Comparison of ENCODE assay signal across 18 mouse cellular contexts in the genomic region with DNA sequence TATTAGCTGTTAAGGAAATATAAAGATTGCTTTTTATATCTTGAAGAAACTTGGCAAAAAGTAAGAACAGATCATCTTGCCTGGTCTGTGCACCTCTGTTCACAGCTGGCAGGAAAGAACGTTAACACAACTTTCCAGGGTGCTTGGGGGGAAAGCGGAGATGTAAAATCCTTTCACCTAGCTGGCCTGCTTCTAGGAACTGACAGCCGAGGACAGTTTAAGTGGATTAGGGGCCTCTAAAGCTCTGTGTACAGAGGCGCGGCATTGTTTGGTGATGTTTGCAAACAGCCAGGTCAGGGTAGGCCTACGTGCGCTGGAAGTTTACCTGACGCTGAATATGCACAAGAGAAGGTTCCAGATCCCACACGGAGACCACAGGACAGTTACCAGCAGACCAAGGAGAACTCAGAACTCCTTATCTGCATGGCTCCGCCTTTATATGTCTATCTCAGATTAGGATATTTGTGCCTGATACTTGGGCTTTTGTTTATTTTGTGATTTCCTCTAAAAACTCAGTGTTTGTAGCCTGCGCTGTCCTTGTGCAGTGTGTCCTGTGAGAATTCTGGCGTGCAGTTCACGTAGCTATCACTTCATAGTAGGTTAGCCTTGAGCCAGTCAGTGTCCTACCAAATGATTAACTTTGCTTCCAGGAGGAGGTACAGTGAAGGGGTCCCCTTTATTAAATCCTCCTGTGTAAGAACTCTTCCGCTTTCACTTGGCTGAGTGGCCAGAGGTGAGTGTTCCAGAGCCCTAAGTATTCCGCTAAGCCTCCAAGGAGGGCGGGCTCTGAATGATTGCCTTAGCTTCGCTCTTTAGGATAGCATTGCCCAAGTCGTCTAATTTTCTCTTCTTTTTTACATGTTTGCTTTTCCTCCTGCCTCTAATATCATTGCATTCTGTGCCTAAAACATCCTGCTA. TPM values are rescaled to one million over a fixed set of nuclear protein-coding genes. Genes with fewer than 3 reads are reported as not detected.
DNase-seq lines count a peak whose midpoint lies in the region; ATAC-seq and TF ChIP-seq lines count a peak whose summit lies in the region.
"Had no signal": no experiment of that assay in that cellular context is flagged by ENCODE, and none has a peak within 500 bp of the region (broad histone marks: within the 10 kb centered on the region; RNA-seq: fewer than 3 reads in every experiment).

No protein-coding gene starts in this region.

- no peak overlapping the region for H3K4me2 ChIP-seq in liver, embryonic 12.5 days
- H3K4me2 ChIP-seq in stomach, embryonic 16.5 days (ENCODE audit: low read depth, low read length), result no peak overlapping the region
- H3K4me2 ChIP-seq: embryonic facial prominence, embryonic 13.5 days; forebrain, embryonic 13.5 days; limb, embryonic 13.5 days had no signal

- TF ChIP-seq POLR2A in lung, adult 2 months (IDR thresholded peaks at IDR 0.05; ENCODE audit: borderline replicate concordance, extremely low read depth, low read depth, low read length), result no peak

- H3K27ac ChIP-seq in liver, embryonic 12.5 days, result 0 out of 2 replicates have a peak overlapping the region, but pooled peaks have one; percentile 3
- H3K27ac ChIP-seq in stomach, embryonic 16.5 days (ENCODE audit: low read length), result peak overlapping the region; percentile 37; the same call in 1 of the 2 replicates
- H3K27ac ChIP-seq in left cerebral cortex, adult 2 months, result no peak overlapping the region
- H3K27ac ChIP-seq: embryonic facial prominence, embryonic 13.5 days; forebrain, embryonic 13.5 days; heart, embryonic 10.5 days; layer of hippocampus, adult 2 months; limb, embryonic 13.5 days had no signal

- peak; percentile 35 for DNase-seq in adrenal gland, adult 2 months
- no peak for DNase-seq in adrenal gland, postnatal 4 days (ENCODE audit: low spot score in 2 of 2)
- peak; percentile 21 for DNase-seq in lung, adult 2 months
- DNase-seq in lung, postnatal 10 days, result no peak
- no peak for DNase-seq in adrenal gland, postnatal 14 days
- no peak for DNase-seq in left cerebral cortex, adult 2 months (ENCODE audit: extremely low spot score in 1 of 2, low spot score in 2 of 2)
- DNase-seq: cerebellum, postnatal 36 days; right cerebral cortex, postnatal 25 days; thymus, postnatal 14 days had no signal

- intact Hi-C loops in left cerebral cortex, adult 2 months (cut with DNase I), result no loop called here

- no peaks in the 10 kb centered on the region for H3K27me3 ChIP-seq in liver, embryonic 12.5 days (replicated peaks)
- no peaks in the 10 kb centered on the region for H3K27me3 ChIP-seq in stomach, embryonic 16.5 days (ENCODE audit: control insufficient read depth, insufficient read depth, low read length)
- H3K27me3 ChIP-seq: CH12.LX; embryonic facial prominence, embryonic 13.5 days; forebrain, embryonic 13.5 days; limb, embryonic 13.5 days had no signal

- H3K9me3 ChIP-seq in liver, embryonic 12.5 days (replicated peaks), result peaks cover 9% of the 10 kb centered on the region; the same call in 1 of the 2 replicates
- H3K9me3 ChIP-seq in stomach, embryonic 16.5 days (replicated peaks; ENCODE audit: control insufficient read depth, low read length), result no peaks in the 10 kb centered on the region
- H3K9me3 ChIP-seq: embryonic facial prominence, embryonic 13.5 days; heart, embryonic 10.5 days had no signal

- TF ChIP-seq CTCF in lung, adult 2 months (IDR thresholded peaks at IDR 0.05; ENCODE audit: insufficient read depth, low read length), result no peak
- no peak for TF ChIP-seq CTCF in left cerebral cortex, adult 2 months (IDR thresholded peaks at IDR 0.05)

- H3K4me3 ChIP-seq in lung, adult 2 months (replicated peaks; ENCODE audit: extremely low read depth, low read depth, low read length), result no peak overlapping the region
- no peak overlapping the region for H3K4me3 ChIP-seq in liver, embryonic 12.5 days
- no peak overlapping the region for H3K4me3 ChIP-seq in stomach, embryonic 16.5 days (replicated peaks; ENCODE audit: low read length)
- no peak overlapping the region for H3K4me3 ChIP-seq in left cerebral cortex, adult 2 months
- H3K4me3 ChIP-seq: embryonic facial prominence, embryonic 13.5 days; forebrain, embryonic 13.5 days; heart, embryonic 10.5 days; layer of hippocampus, adult 2 months; limb, embryonic 13.5 days; myocyte had no signal

- ATAC-seq in liver, embryonic 12.5 days, result 0 out of 2 replicates have a peak, but pooled peaks have one; percentile 24
- ATAC-seq in stomach, embryonic 16.5 days (ENCODE audit: insufficient read depth, low FRiP score), result no peak
- ATAC-seq: forebrain, embryonic 13.5 days had no signal

- H3K9ac ChIP-seq in liver, embryonic 12.5 days, result no peak overlapping the region
- no peak overlapping the region for H3K9ac ChIP-seq in stomach, embryonic 16.5 days (ENCODE audit: low read length)
- H3K9ac ChIP-seq: embryonic facial prominence, embryonic 13.5 days; forebrain, embryonic 13.5 days; limb, embryonic 13.5 days had no signal

- H3K36me3 ChIP-seq in liver, embryonic 12.5 days, result peaks cover 9% of the 10 kb centered on the region
- H3K36me3 ChIP-seq in stomach, embryonic 16.5 days (ENCODE audit: control insufficient read depth, insufficient read depth, low read length), result no peaks in the 10 kb centered on the region

- 44% methylated on average over 18 of the region's 18 CpGs for WGBS in lung, adult 2 months
- WGBS in liver, embryonic 12.5 days (ENCODE audit: insufficient replicate concordance), result 72% methylated on average over 18 of the region's 18 CpGs
- 61% methylated on average over 18 of the region's 18 CpGs for WGBS in stomach, embryonic 16.5 days

- peaks cover 15% of the 10 kb centered on the region for H3K4me1 ChIP-seq in lung, adult 2 months (ENCODE audit: control insufficient read depth, insufficient read depth, low read length)
- H3K4me1 ChIP-seq in liver, embryonic 12.5 days, result peaks cover 23% of the 10 kb centered on the region
- peaks cover 23% of the 10 kb centered on the region for H3K4me1 ChIP-seq in stomach, embryonic 16.5 days (ENCODE audit: control insufficient read depth, insufficient read depth, low read length)
- H3K4me1 ChIP-seq: embryonic facial prominence, embryonic 13.5 days; forebrain, embryonic 13.5 days had no signal

RNA-seq across cellular contexts. Expression of gene Aco1, which starts 14.0 kb away (rescaled TPM):
- total RNA-seq in adrenal gland, adult 2 months (2021), result 100 to 1,000 TPM; 122 to 146 TPM
- 43.3 and 51.3 TPM in 2 replicates for polyA plus RNA-seq in adrenal gland, adult 2 months (2012; rRNA removed)
- 100 to 1,000 TPM; 133 to 144 TPM for total RNA-seq in adrenal gland, postnatal 4 days (2021)
- 28.9 and 35.4 TPM in 2 replicates for polyA plus RNA-seq in lung, adult 2 months (2012; rRNA removed)
- 26.9 and 27.5 TPM in 2 replicates for polyA plus RNA-seq in liver, embryonic 12.5 days (2016; fragmentation: Nextera tagmentation; extraction: Ambion mirVana)
- polyA plus RNA-seq in stomach, embryonic 16.5 days (2015; fragmentation: Nextera tagmentation; extraction: Ambion mirVana), result 66.3 and 72.0 TPM in 2 replicates
- total RNA-seq in adrenal gland, postnatal 14 days (2021), result 107 and 132 TPM in 2 replicates
- 10 to 100 TPM; 26.8 to 28.2 TPM for total RNA-seq in left cerebral cortex, adult 2 months (2021)

Comparison
In these comparisons a context has a peak if more than half of its experiments do, and no peak if none do; other contexts are left out.
1. DNase-seq: peak in adrenal gland, adult 2 months (single experiment) and lung, adult 2 months (single experiment); none in adrenal gland, postnatal 4 days (0 of 2), lung, postnatal 10 days (single experiment), adrenal gland, postnatal 14 days (single experiment) and left cerebral cortex, adult 2 months (0 of 2).